Mouse (Mus musculus): ENCODE data around the gene Sesn1.

The Sesn1 gene

GRCm38 (mm10) chr10:41820401-41820800 is 10.7 kb downstream of the Sesn1 start:
- in situ Hi-C loops (cut with MboI, MseI): loop anchor here (25.0 kb wide), 1 partner anchor 667 kb away; the partner anchor contains the start of gene Afg1l

DNA sequence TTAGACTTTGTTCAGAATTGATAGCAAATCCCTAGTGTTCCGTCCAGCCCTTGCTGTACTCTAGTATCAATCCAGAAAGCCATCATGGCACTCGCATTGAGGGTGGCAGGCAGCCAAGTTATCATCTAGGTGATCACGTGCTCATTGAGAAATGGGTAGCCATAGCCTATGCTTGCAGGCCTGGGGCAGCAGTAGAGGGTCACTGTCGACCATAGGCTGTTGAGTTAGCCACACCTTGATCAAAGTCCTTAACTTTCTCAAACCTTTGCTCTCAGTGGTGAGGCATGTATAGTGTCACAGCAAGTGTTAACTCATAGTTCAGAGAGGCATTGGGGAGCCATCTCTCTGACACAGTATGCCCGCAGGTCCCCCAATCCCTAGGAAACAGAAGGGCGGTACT is 11.4 kb downstream of the Sesn1 start:
- in situ Hi-C loops (cut with MboI, MseI): loop anchor here (25.0 kb wide), 1 partner anchor 666 kb away; the partner anchor contains the start of gene Afg1l

DNA sequence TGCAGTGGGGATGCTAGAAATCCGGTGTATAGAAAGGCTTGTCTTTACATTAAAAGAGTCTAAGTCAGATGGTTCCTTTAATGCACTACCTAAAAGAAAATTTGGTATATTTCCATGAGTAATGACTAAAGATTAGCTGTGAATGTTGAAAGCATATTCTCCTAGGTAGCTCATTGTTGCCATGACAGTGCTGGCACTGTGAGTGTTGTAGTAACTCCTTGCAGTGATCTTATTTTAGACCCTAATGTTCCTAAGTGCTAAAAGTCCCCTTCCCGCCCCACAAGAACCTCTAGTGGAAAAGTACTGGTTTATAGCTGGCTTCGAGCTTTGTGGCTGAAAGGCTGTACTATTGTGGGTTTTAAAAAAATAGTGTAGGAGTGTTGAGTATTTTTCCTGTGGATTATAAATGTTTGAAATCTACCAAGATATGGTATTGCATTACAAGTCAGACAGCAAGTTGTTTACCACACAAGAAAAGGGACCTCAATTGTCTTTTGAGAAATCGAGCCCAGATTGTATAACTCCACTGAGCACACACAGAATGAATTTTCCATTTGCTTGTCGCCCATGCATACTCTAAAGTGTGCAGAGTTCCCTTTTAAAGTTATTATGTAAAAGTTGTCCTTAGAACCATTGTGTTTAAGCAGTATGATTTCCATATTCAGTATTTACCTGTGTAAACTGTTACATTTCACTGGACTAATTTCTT is 13.0 kb downstream of the Sesn1 start:
- in situ Hi-C loops (cut with MboI, MseI): loop anchor here (25.0 kb wide), 1 partner anchor 665 kb away; the partner anchor contains the start of gene Afg1l

GRCm38 (mm10) chr10:41823282-41823675 is 13.5 kb downstream of the Sesn1 start:
- in situ Hi-C loops (cut with MboI, MseI): loop anchor here (25.0 kb wide), 1 partner anchor 664 kb away; the partner anchor contains the start of gene Afg1l

GRCm38 (mm10) chr10:41823916-41824315 is 14.2 kb downstream of the Sesn1 start:
- in situ Hi-C loops (cut with MboI, MseI): loop anchor here (25.0 kb wide), 1 partner anchor 663 kb away; the partner anchor contains the start of gene Afg1l

- in situ Hi-C loops (cut with MboI, MseI): no loop called here
Observed at GRCm38 (mm10) chr10:41825041-41825440, 15.3 kb downstream of the Sesn1 start.

DNA sequence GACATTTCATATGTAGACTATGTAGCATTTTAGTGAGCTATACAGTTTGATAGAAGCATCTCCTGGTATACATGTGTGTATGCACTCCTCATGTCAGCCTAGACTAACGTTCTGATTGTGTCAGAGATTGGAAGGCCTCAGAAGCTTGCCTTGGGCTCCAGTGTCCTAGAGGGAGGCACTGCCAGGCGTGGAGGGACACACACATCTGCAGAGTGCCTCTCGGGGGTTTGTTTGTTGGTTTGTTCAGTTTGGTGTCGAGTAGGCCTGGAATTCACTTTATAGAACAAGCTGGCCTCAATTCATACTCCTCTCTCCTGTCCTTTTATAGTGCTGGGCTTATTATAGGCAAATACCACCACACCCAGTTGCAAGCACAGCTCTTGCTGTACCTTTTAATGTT is 16.3 kb downstream of the Sesn1 start:
- in situ Hi-C loops (cut with MboI, MseI): no loop called here

- in situ Hi-C loops (cut with MboI, MseI): no loop called here
Observed at GRCm38 (mm10) chr10:41826526-41827116, 16.9 kb downstream of the Sesn1 start.

DNA sequence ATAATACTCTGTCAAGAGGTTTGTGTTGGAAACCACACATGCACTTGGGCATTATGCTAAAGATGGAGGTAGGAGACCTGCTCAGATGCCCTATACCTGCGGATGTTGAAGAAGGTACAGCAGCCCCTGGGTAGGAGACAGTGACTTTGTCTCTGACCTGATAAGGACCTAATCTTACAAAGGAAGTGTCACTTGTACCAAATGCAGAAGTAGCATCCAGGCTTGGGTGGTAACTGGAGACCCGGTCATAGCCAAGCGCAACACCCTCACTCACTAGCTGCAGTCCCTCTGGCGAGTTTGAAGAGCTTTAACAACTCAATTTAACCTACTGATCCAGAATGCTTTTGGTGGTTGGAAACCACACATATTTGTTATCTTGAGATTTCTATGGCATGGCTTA is 18.0 kb downstream of the Sesn1 start:
- in situ Hi-C loops (cut with MboI, MseI): no loop called here

DNA sequence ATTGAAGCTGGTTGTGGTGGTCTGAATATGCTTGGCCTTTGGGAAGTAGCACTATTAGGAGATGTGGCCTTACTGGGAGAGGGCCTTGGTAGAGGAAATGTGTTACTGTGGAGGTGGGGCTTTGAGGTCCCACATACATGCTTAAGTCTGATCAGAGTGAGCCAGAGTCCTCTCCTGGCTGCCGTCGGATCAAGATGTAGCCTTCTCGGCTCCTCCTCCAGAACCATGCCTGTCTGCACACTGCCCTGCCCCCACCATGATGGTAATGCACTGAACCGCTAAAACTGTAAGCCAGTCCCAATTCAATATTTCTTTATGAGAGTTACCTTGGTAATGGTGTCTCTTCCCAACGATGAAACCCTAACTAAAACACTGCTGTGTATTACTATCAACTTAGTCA is 19.5 kb downstream of the Sesn1 start:
- in situ Hi-C loops (cut with MboI, MseI): no loop called here

DNA sequence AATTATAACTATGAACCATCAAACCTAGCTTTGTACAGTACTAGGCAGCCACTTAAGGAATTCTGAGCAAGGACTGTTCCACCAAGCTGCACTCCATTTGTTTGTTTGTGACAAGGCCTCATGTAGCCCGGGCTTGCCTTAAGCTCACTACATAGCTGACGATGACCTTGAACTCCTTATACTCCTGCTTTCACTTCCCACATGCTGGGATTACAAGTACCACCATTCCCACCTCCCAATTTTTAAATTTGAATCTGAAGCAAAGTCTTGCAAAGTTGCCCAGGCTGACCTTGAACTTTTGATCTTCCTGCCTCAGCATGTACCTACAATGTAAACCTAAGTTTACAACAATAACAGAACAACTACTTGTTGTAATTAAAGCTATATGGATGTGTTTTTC is 20.2 kb downstream of the Sesn1 start:
- in situ Hi-C loops (cut with MboI, MseI): loop anchor here (5.0 to 10.0 kb wide), 3 partner anchors 97 to 465 kb away; no protein-coding TSS in a partner anchor

DNA sequence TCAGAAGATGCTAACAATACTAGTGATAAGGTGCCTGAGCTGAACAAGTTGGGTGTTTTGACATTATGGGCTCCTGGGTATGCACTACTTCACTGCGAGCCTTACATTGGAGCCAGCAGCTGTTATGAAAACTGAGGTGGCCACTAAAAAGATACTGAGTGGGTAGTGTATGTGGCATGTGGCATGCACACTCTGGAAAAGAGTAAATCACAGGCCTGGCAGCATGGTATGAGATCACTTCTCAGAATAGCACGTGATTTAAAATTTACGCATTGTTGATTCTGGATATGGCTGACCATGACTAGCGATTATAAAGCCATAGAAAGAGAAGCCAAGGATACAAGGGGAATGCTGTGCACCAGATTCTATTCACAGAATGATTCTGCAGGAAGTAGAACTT is 20.7 kb downstream of the Sesn1 start:
- in situ Hi-C loops (cut with MboI, MseI): loop anchor here (5.0 to 10.0 kb wide), 3 partner anchors 97 to 464 kb away; no protein-coding TSS in a partner anchor

GRCm38 (mm10) chr10:41830851-41831522 is 21.3 kb downstream of the Sesn1 start:
- in situ Hi-C loops (cut with MboI, MseI): loop anchor here (5.0 to 10.0 kb wide), 3 partner anchors 96 to 464 kb away; no protein-coding TSS in a partner anchor

DNA sequence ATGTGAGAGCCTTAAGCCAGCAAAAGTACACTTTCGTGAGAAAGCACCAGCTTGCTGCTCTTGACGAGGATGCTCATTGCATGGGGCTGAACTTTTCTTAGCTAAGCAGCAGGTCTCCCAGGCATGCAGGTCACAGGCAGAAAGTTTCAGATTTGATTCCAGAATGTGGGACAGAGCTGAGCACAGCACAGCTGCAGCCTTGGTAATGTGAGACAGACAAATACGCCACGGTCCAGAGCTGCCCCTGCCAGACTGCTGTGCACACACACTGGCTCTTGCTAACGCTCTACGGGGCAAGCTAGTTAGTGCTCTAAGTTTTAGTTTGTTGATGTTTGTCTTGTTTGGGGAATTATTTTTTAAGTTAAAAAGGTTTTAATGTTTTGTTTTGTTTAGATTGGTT is 22.5 kb downstream of the Sesn1 start:
- in situ Hi-C loops (cut with MboI, MseI): loop anchor here (5.0 to 10.0 kb wide), 3 partner anchors 95 to 463 kb away; no protein-coding TSS in a partner anchor

DNA sequence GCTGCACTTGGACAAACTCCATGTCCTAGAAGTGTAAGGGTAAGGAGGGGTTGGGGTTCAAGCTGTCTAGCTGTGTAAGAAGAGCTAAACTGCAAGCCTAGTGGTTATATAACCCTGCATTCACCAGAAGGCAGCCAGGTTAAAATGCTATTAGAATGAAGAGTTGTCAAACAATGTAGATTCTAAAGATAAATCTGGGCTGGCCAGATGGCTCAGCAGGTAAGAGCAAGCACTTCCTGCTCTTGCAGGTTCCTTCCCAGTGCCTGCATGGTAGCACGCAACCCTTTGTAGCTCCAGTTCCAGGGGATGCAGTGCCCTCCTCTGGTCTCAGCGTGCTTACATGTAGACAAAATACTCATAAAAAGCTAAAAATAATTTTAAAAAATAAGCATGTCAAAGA is 24.4 kb downstream of the Sesn1 start:
- in situ Hi-C loops (cut with MboI, MseI): loop anchor here (5.0 to 10.0 kb wide), 3 partner anchors 93 to 461 kb away; no protein-coding TSS in a partner anchor

DNA sequence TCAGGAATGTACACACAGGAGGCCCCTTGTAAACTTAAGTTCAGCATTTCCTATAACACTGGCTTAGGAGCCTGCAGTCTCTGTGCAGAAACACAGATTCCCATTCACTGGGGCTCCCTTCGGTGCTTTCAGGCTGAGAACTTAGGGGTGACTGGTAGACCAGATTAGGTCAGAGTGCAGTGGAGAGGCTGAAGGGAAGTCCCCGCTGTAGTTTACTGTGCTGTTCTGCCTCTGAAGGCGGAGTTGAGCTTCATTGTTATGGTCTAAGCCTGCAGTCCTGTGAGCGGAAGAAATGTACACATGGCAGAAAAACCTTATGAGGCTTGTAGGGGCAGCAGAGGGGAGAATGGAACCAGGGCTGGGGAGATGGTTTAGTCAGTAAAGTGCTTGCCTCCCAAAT is 29.2 kb downstream of the Sesn1 start:
- in situ Hi-C loops (cut with MboI, MseI): loop anchor here (10.0 kb wide), 2 partner anchors 146 to 456 kb away; no protein-coding TSS in a partner anchor

DNA sequence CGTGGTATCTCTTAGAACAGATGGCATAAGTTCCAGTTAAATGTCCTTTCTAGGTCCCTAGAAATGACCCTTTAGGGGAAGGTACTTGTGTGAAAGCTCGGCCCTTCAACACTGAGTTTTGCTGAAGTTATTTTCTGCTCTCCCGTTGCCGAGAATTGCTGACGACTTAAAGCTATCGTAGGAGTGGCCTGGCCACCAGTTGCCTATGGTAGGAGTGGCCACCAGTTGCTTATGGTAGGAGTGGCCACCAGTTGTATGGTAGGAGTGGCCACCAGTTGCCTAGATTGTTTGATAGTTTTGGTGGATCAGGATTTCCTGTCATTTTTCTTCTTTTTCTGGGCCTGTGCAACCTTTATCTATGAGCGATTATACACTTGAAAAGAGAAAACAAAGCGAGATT is 38.0 kb downstream of the Sesn1 start:
- in situ Hi-C loops (cut with MboI, MseI): no loop called here

DNA sequence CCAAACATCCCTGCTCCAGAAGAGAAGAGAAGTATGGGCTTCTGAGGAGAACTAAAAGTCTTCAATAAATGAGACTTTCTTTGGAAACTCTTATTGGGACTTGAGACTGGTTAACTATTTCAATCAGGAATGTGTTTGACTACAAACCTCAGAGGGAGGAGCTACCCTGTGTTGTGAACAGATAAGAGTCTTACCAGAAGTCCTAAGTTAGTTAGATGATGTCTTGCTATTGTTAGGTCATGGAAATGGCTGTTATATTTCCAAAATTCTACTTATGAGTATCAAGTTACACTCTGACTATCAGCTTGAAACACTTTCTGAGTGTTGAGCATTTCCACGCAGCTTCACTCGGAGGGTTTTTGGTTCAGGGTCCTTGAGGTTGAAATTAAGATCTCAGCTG is 39.0 kb downstream of the Sesn1 start:
- in situ Hi-C loops (cut with MboI, MseI): no loop called here

DNA sequence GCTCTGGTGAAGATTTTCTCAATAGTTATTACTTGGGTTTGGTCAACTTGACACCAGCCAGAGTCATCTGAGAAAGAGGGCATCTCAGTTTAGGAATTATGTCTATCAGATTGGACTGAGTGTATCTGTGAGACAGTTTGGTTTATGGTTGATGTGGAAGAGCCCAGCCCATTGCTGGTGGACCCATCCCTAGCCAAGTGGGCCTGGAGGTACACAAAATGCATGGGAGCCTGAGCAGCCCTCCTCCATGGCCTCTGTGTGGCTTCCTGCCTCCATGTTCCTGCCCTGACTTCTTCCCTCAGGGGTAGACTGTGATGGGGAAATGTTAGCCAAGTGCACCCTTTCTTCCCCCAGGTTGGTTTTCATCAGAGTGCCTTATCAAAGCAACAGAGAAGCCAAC is 50.1 kb downstream of the Sesn1 start:
- in situ Hi-C loops (cut with MboI, MseI): no loop called here

- in situ Hi-C loops (cut with MboI, MseI): no loop called here
Observed at GRCm38 (mm10) chr10:41860275-41860688, 50.5 kb downstream of the Sesn1 start.

DNA sequence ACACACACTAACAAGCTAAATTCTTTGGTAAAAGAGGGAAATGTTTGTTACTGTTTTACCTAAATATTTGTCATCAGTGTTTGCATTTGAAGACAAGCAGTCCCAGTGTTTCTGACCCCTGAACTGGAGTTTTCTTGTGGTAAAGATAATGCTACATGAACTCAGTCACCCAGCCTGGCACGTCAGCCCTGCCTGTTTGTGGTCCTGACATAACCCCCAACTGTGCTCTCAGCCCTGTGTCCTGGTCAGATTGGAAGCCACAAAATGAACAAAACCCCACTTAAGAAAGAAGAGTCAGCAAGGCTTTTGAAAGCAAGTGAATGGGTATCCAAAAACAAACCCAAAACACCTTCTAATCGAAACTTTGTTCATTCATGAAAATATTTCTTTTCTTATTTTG is 53.3 kb downstream of the Sesn1 start:
- in situ Hi-C loops (cut with MboI, MseI): no loop called here
